Mouse (Mus musculus): ENCODE data around the gene Kcna5.

DNA sequence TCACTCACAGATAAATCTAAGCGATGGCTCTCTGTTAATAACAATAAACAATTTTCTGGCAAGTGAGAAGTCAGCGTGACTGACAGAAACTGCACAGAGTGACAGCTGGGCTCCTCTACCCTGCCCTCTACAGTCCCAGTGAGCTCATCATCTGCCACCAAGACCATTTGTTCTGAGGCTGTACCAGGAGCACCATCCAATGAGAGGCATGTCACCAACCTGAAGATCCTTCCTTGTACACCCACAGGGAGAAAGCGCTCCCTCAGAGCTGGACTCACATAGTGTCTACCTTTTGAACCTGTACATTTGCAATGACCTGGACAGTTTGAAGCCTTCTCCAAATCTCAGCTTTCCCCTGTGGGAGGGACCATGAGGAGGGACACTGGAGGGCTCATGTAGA lies 45.4 kb upstream of the Kcna5 start:
- no peak for TF ChIP-seq CTCF (IDR thresholded peaks at IDR 0.05; ENCODE audit: borderline replicate concordance, extremely low read depth, insufficient read depth, insufficient read length)
- no peak for TF ChIP-seq POLR2A (IDR thresholded peaks at IDR 0.05; ENCODE audit: borderline replicate concordance, extremely low read depth, insufficient read depth, insufficient read length, poor library complexity, severe bottlenecking)
